Mouse (Mus musculus) heart, postnatal 0 days (tissue): ENCODE results near the gene Ppp3cb.

ENCODE experiments used
- CTCF ChIP-seq: IDR thresholded peaks from 2 replicates; pipeline ENCODE4 v1.5.1; 2016; ENCODE audit warnings: antibody characterized with exemption, control low read depth, low read depth
- EP300 ChIP-seq: IDR thresholded peaks from 2 replicates; pipeline ENCODE4 v1.6.1; 2016; ENCODE audit warnings: antibody characterized with exemption, low read depth

- TF ChIP-seq EP300, result no peak
- no peak for TF ChIP-seq CTCF
Measured at GRCm38 (mm10) chr14:20460216-20460615, 86.2 kb downstream of the Ppp3cb start.
